Mouse (Mus musculus): ENCODE measurements around the gene Ovch2.

The Ovch2 gene

GRCm38 (mm10) chr7:107744454-107744853 lies 56.6 kb downstream of the Ovch2 start:
- DNase-seq (ENCODE audit: low spot score): no peak

GRCm38 (mm10) chr7:107742963-107743465 lies 58.0 kb downstream of the Ovch2 start:
- DNase-seq (ENCODE audit: low spot score): no peak

GRCm38 (mm10) chr7:107738726-107739125 lies 62.3 kb downstream of the Ovch2 start:
- no peak for DNase-seq (ENCODE audit: low spot score)

- DNase-seq (ENCODE audit: low spot score): no peak
Observed at GRCm38 (mm10) chr7:107733162-107733561, 67.8 kb downstream of the Ovch2 start.

Measured in urinary bladder, postnatal 25 days (tissue).